Mouse (Mus musculus): ENCODE results near the gene Tmem150c. TPM values are rescaled to one million over a fixed set of nuclear protein-coding genes. Genes with fewer than 3 reads are reported as not detected.

Tmem150c gene
- polyA plus RNA-seq, 1 experiment from 2014 or later = 3.6 TPM

Other genes starting within 250 kb of the Tmem150c start
- gene Hnrnpd, start 180.9 kb downstream of the Tmem150c start, polyA plus RNA-seq (2014; fragmentation: Nextera tagmentation; extraction: Ambion mirVana) = 253 and 281 TPM in 2 replicates
- 2.7 and 3.6 TPM in 2 replicates for gene 4930524J08Rik, start 180.7 kb downstream of the Tmem150c start, polyA plus RNA-seq (2014; fragmentation: Nextera tagmentation; extraction: Ambion mirVana)
- 268 and 286 TPM in 2 replicates for gene Hnrnpdl, start 120.1 kb downstream of the Tmem150c start, polyA plus RNA-seq (2014; fragmentation: Nextera tagmentation; extraction: Ambion mirVana)
- gene Enoph1, start 119.8 kb downstream of the Tmem150c start, polyA plus RNA-seq (2014; fragmentation: Nextera tagmentation; extraction: Ambion mirVana) = 47.6 and 48.8 TPM in 2 replicates

Measured in hindbrain, embryonic 11.5 days (tissue).